Mouse (Mus musculus) liver, embryonic 14.5 days (tissue): ENCODE results near the gene Flad1. TPM values are rescaled to one million over a fixed set of nuclear protein-coding genes. Genes with fewer than 3 reads are reported as not detected.

Experiments
- ATAC-seq: fragments of 200-750 bp; cut with Nextera tagmentation; 2 replicates; pipeline ENCODE4 v1.8.0; 2017; ENCODE audit warnings: moderate number of reproducible peaks, mild to moderate bottlenecking, moderate library complexity; ENCODE audit not compliant: insufficient read depth
- DNase-seq, 3 experiments: peaks; one replicate each; pipeline ENCODE4 v3.0.0-alpha.2; 2012 to 2013; ENCODE audit warnings: low read depth in 3 of 3, low spot score in 3 of 3
- H3K27ac ChIP-seq: fragments of 300-500 bp; sonication (generic); 2 replicates; pipeline ENCODE4 v1.5.1; 2014; ENCODE audit warnings: moderate library complexity, mild to moderate bottlenecking, control low read depth, inconsistent platforms
- H3K27me3 ChIP-seq: fragments of 300-500 bp; sonication (generic); 2 replicates; pipeline ENCODE4 v1.6.1; 2014; ENCODE audit warnings: mild to moderate bottlenecking, low read length, moderate library complexity; ENCODE audit not compliant: control insufficient read depth, insufficient read depth
- H3K36me3 ChIP-seq: fragments of 300-500 bp; sonication (generic); replicated peaks from 2 replicates; pipeline ENCODE4 v1.6.1; 2014; ENCODE audit warnings: low read depth; ENCODE audit not compliant: control insufficient read depth, insufficient read depth
- H3K4me1 ChIP-seq, 2 experiments: fragments of 200-500 bp in 1 of 2; fragments of 300-500 bp in 1 of 2; sonication (generic) in 1 of 2; replicated peaks; 2 replicates each; pipeline ENCODE4 v1.6.1; 2012 to 2014; ENCODE audit warnings: antibody characterized with exemption in 1 of 2, inconsistent platforms in 1 of 2, low read length in 1 of 2; ENCODE audit not compliant: control insufficient read depth in 2 of 2, insufficient read depth in 2 of 2
- H3K4me2 ChIP-seq: fragments of 300-500 bp; sonication (generic); 2 replicates; pipeline ENCODE4 v1.6.1; 2014; ENCODE audit warnings: low read depth, mild to moderate bottlenecking, control low read depth, moderate library complexity
- H3K4me3 ChIP-seq, 2 experiments: fragments of 200-500 bp in 1 of 2; fragments of 300-500 bp in 1 of 2; sonication (generic) in 1 of 2; 2 replicates each; pipeline ENCODE4 v1.5.1; 2012 to 2014; ENCODE audit warnings: low read depth in 2 of 2, low read length in 2 of 2, mild to moderate bottlenecking in 2 of 2, control low read depth in 1 of 2, inconsistent platforms in 1 of 2, moderate library complexity in 1 of 2; ENCODE audit not compliant: insufficient read depth in 1 of 2
- H3K9ac ChIP-seq: fragments of 300-500 bp; sonication (generic); replicated peaks from 2 replicates; pipeline ENCODE4 v1.6.1; 2014; ENCODE audit warnings: mild to moderate bottlenecking, control low read depth, moderate library complexity
- H3K9me3 ChIP-seq: fragments of 300-500 bp; sonication (generic); 2 replicates; pipeline ENCODE4 v1.6.1; 2016; ENCODE audit warnings: low read length, mixed read lengths; ENCODE audit not compliant: control insufficient read depth
- CTCF ChIP-seq: IDR thresholded peaks from 2 replicates; pipeline ENCODE4 v1.5.1; 2016; ENCODE audit warnings: antibody characterized with exemption, low read depth, control low read depth
- EP300 ChIP-seq: IDR thresholded peaks from 2 replicates; pipeline ENCODE4 v1.6.1; 2016; ENCODE audit warnings: antibody characterized with exemption, low read depth
- WGBS: fragments of 180-500 bp; shearing (Covaris S2); extraction: QIAGEN DNeasy Blood & Tissue Kit; methylation state at CpG from one replicate; pipeline ENCODE4 v1.1.7; 2014; ENCODE audit not compliant: insufficient replicate concordance; 5-methylcytosine and 5-hydroxymethylcytosine counted together
- polyA plus RNA-seq, 2 experiments: library from polyadenylated mRNA; depleted of rRNA in 1 of 2; stranded (reverse) in 1 of 2; unstranded in 1 of 2; fragments of >200 nt; fragmentation: Nextera tagmentation in 1 of 2; extraction: Ambion mirVana in 1 of 2; gene quantifications; 2 replicates each; pipeline versions ENCODE4 v1.2.1 to v1.2.3; 2012 to 2014

The Flad1 gene
- polyA plus RNA-seq, 2 experiments, result 9.2 to 13.2 TPM

GRCm38 (mm10) chr3:89396654-89397005, 15.0 kb downstream of the Flad1 start:
- Histone ChIP-seq H3K9ac (peak overlapping the region; percentile 66), H3K36me3 (no peaks in the 10 kb centered on the region), H3K4me3 (peak overlapping the region in 1 of 2 experiments; percentile 61; a peak in 2 of 4 replicates), H3K27me3 (peaks cover 17% of the 10 kb centered on the region), H3K4me2 (peak overlapping the region; percentile 98), H3K27ac (no peak overlapping the region), H3K9me3 (no peaks in the 10 kb centered on the region), H3K4me1 (peaks cover 9 to 16% of the 10 kb centered on the region in 2 experiments)
- no peak for DNase-seq
- TF ChIP-seq CTCF (no peak), EP300 (no peak)
- WGBS, result under 1% methylated on average over 4 of the region's 4 CpGs
- no peak for ATAC-seq

GRCm38 (mm10) chr3:89395806-89396653, 15.6 kb downstream of the Flad1 start:
- Histone ChIP-seq H3K9ac (peak overlapping the region; percentile 66), H3K4me3 (peak overlapping the region; percentile 58 to 61), H3K27me3 (peaks cover 20% of the 10 kb centered on the region), H3K36me3 (no peaks in the 10 kb centered on the region), H3K4me2 (peak overlapping the region; percentile 98), H3K4me1 (peaks cover 9 to 16% of the 10 kb centered on the region in 2 experiments), H3K27ac (no peak overlapping the region), H3K9me3 (no peaks in the 10 kb centered on the region)
- TF ChIP-seq EP300, result no peak
- peak; percentile 94 for TF ChIP-seq CTCF
- ATAC-seq (no peak), DNase-seq (peak in 1 of 3 experiments; percentile 43)
- under 1% methylated on average over 44 of the region's 44 CpGs for WGBS

GRCm38 (mm10) chr3:89395419-89395805, 16.3 kb downstream of the Flad1 start:
- TF ChIP-seq CTCF (no peak), EP300 (no peak)
- Histone ChIP-seq H3K4me1 (peaks cover 9 to 16% of the 10 kb centered on the region in 2 experiments), H3K36me3 (no peaks in the 10 kb centered on the region), H3K9me3 (no peaks in the 10 kb centered on the region), H3K4me2 (peak overlapping the region; percentile 98), H3K4me3 (peak overlapping the region; percentile 54 to 61), H3K27ac (no peak overlapping the region), H3K27me3 (peaks cover 20% of the 10 kb centered on the region), H3K9ac (peak overlapping the region; percentile 45)
- WGBS, result 2% methylated on average over 10 of the region's 10 CpGs
- ATAC-seq, result no peak
- no peak for DNase-seq

- DNase-seq (peak; percentile 68 to 74 (median 70)), ATAC-seq (peak; percentile 20; the same call in 1 of the 2 replicates)
- TF ChIP-seq CTCF (no peak), EP300 (no peak; the same call in 1 of the 2 replicates)
- WGBS, result under 1% methylated on average over 12 of the region's 12 CpGs
- Histone ChIP-seq H3K27me3 (peaks cover 20% of the 10 kb centered on the region), H3K9ac (peak overlapping the region; percentile 45), H3K4me3 (peak overlapping the region; percentile 54 to 61), H3K4me2 (peak overlapping the region; percentile 98), H3K36me3 (no peaks in the 10 kb centered on the region), H3K27ac (no peak overlapping the region), H3K9me3 (no peaks in the 10 kb centered on the region), H3K4me1 (peaks cover 9 to 16% of the 10 kb centered on the region in 2 experiments)
These were observed 16.8 kb downstream of the Flad1 start for GRCm38 (mm10) chr3:89394894-89395256.

DNA sequence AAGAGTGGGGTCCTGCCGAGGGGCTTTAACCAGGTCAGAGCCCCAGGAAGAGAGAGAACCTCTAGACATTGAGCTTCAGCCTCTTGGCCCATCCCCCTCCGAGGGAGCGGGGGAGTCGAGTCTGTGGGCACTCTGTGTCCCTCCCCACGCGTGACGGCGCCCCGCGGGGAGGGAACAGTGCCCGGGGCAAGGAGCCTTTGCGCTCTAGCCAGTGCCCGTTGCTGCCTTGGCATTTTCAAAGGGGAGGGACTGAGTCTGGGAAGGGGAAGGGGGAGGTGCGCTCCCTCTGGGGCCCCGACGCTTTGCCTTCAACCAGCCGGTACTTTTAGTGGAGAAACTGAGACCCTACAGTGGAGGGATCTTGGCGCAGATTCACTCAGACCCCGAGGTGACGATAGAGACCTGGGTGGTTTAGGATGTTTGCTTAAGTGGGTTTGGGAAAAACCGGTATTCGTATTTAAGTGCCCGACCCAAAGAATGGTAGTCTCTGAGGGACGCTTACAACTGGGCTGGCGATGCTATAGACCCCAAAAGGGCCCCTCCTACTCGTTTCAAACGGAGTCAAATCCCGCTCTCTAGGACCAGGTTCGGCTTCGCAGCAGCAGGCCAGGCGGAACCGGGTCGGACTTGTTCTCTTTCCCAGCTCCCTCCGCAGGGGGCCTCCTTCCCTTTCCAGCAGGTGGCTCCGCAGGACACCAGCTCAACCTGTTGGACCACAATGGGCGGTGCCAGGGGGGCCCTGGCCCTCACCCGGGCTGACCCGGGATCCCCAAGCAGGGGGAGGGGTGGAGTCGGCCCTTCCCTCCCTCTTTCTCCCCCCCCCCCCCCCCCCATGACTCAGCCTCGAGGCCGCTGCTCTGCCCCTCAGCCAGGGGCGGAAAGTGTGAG, 17.4 kb downstream of the Flad1 start, which contains the start of gene Zbtb7b:
TSS of gene Zbtb7b (minus strand) at position 771 of the 888 bp plus-strand sequence.
- WGBS, result under 1% methylated on average over 41 of the region's 42 CpGs
- peak within 1 kb of the TSS; percentile 54 to 61 for H3K4me3 ChIP-seq
- peaks cover 9 to 19% of the 10 kb centered on the region in 2 experiments for H3K4me1 ChIP-seq
- ATAC-seq (peak; percentile 64), DNase-seq (no peak)
- peak within 1 kb of the TSS; percentile 63 for H3K9ac ChIP-seq
- no peaks in the 10 kb centered on the region for H3K9me3 ChIP-seq
- no peaks in the 10 kb centered on the region for H3K36me3 ChIP-seq
- peak within 1 kb of the TSS; percentile 98 for H3K4me2 ChIP-seq
- H3K27ac ChIP-seq, result peak within 1 kb of the TSS; percentile 51
- H3K27me3 ChIP-seq, result peaks cover 20% of the 10 kb centered on the region
- no peak for TF ChIP-seq EP300
- peak; percentile 62 for TF ChIP-seq CTCF
